Mouse (Mus musculus) ovary, postnatal 10 days (tissue): ENCODE measurements around the gene Rtn4rl2.
A peak's percentile ranks its signal among the peaks of the same experiment; 100 is the strongest.
"Not testable (repeated sequence)": the region's sequence is repeated elsewhere in the genome, so short reads cannot be mapped to it uniquely, and the experiment has no call there.

ENCODE experiments used
- DNase-seq: peaks from one replicate; pipeline ENCODE4 v3.0.0; 2022; ENCODE audit warnings: low spot score

Gene Rtn4rl2

DNA sequence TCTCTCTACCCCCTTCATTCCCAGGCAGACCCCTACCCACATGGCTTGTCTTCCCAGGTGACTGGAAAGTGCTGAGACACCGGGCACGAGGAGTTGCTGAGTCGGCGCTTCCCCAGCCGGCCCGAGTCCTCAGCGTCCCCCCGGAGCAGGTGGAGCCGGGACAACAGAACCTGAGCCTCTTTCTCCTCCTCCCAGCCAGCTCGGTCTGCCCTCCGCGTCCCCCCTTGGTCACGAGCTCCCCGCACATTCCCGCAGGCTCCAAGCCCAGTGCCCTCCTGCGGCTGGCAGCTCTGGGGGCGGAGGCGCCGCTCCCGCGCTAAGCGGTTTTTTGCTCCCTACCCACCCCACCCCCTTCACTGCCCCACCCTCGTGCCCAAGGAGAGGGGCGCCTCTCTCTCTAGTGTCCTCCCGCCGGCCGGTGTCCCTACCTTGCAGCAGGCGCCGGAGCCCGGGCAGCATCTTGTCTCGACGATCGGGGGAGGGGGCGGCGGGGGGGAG, at the start of gene Rtn4rl2:
Rtn4rl2 (minus strand) TSS at position 477 of the 498 bp plus-strand sequence.
- no peak for DNase-seq

DNA sequence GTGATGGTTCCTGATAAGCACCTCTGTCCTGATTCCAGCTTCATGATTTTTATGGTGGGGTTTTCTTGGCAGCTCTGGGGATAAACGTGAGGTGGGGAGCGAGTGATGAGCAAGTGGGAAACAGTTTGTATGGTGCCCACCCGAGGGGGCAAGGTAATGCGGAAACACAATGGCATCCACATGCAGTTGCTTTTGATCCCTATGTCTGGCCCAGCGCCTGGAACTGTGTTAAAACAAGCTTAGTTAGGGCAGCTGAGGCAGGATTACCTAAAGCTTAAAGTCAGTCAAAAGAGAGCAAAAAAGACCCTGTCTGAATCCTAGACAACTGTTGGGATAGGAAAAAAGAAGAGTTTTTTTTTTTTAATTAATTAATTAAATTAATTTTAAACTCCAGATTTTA, 48.6 kb upstream of the Rtn4rl2 start:
- DNase-seq = no peak

DNA sequence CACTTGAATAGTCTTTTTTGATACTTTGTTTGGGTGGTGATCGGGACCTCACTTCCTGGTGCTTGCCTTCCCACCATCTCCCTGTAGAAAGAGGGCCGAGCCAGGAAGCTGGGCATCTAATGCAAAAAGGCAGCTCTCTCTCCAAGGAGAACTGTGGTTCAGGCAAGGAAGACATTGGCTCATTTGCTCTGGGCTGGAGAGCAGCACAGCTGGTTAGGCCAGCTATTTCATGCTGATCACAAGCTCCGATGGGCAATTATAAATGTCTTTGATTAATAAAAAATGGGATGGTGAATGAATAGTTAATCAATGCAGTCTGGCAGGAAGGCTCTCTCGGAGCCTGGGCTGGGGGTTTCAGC, 48.1 kb upstream of the Rtn4rl2 start:
- no peak for DNase-seq

- no peak for DNase-seq
Observed at GRCm38 (mm10) chr2:84933992-84934648, 47.6 kb upstream of the Rtn4rl2 start.

- no peak for DNase-seq
Observed at GRCm38 (mm10) chr2:84930186-84930585, 43.7 kb upstream of the Rtn4rl2 start.

DNA sequence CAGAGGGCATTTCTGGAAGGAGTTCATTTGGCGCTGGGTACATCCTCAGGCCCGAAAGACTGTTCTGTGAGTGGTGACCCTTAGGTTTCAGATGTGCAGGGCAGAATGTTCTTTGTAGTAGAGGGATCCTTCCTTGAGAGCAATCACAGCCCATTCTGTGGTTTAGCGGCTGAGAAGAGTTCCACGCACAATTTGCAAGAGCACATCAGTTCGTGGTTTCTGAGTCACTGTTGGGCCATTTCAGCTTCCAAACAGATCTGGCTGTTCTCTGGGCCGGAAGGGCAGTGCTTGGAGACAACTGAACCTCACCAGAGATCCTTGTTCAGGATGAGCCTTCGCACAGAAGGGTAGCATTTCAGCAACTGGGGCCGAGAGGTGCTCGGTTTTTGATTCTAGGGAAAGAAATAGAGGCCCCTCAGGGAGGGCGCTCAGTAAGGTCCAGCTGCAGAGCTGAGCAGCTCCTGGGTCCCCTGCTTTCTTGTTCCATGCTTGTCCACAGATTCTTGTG, 33.1 kb upstream of the Rtn4rl2 start:
- no peak for DNase-seq

GRCm38 (mm10) chr2:84918188-84918587, 31.7 kb upstream of the Rtn4rl2 start:
- no peak for DNase-seq

DNA sequence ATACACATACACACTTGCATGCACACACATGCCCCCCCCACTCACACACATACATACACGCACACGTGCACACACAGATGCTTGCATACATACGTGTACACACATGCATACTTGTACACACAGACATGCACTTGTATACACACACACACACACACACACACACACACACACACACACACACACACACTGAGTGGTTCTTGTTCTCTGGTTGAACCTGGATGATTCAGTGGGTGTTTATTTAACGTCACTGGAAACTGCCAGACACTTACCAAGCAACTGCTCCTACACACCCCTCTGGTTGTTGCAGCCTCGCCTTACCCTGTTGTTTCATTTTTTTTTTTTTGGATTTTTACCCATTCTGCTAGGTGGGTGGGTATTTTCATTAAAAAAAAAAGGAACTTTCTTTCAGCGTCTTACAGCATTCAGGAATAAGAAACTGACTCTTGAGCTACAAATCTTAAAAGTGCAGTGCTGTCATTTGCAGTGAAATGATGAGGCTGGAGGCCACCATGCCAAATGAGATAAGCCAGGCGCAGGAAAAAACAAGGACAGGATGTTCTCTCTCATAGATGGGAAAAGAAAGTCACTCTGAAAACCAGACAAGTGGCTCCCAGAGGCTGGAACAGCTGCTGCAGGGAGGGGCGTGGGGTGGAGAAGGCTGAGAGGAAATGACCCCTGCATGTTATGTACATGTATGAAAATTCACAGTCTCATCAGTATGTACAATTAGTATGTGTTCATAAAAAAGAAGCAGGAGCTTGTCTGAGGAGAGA, 30.2 kb upstream of the Rtn4rl2 start:
- DNase-seq = no peak

- DNase-seq = no peak
Observed at GRCm38 (mm10) chr2:84915330-84915729, 28.8 kb upstream of the Rtn4rl2 start.

DNA sequence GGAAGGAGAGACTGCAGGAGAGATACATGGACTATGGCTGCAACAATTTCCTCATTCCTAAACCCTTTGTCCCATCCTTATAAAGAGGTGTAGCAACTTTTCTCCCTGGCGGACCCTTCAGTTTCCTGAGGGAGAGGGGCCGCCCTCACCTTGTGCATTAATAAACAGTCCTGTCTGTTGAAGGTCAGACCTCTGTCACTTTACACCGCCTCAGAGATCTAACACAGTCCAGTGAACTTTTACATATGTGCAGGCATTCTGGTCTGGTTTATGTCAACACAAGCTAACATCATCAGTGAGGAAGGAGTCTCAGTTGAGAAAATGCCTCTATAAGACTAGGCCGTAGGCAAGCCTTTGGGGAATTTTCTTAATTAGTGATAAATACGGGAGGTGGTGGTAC, 27.4 kb upstream of the Rtn4rl2 start:
- no peak for DNase-seq

DNA sequence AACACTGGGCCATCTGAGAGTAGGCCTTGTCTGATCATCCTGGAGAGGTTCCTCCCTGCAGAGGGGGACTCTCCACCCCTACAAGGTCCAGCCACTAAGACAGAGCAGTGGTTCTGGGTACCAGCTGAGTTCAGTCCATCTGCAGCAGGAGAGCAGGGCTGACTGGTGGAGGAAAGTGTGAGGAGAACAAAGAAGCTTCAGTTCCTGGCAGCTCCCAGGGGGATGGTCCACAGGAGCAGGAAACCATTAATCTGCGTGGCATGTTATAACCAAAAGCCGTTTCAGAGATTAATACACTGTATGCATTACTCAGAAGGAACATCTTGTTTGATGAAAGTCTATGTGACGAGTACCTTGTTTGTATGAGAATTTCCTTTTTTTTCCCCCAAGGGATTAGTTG, 26.2 kb upstream of the Rtn4rl2 start:
- no peak for DNase-seq

DNA sequence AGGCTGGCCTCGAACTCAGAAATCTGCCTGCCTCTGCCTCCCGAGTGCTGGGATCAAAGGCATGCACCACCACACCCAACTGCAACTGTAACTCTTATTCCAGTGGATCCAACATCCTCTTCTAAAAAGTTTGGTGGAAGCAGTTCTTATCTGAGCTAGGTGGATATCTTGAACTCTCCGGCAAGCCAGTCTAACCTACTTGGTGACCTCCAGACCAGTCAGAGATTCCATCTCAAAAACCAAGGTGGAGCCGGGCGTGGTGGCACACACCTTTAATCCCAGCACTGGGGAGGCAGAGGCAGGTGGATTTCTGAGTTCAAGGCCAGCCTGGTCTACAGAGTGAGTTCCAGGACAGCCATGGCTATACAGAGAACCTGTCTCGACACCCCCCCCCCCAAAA, 10.2 kb upstream of the Rtn4rl2 start:
- DNase-seq = not testable (repeated sequence)

GRCm38 (mm10) chr2:84895495-84896198, 9.1 kb upstream of the Rtn4rl2 start:
- DNase-seq = no peak

GRCm38 (mm10) chr2:84893359-84893758, 6.8 kb upstream of the Rtn4rl2 start:
- DNase-seq = no peak

GRCm38 (mm10) chr2:84890045-84890340, 3.5 kb upstream of the Rtn4rl2 start:
- peak; percentile 61 for DNase-seq

GRCm38 (mm10) chr2:84889316-84890044, 3.0 kb upstream of the Rtn4rl2 start:
- DNase-seq = no peak

- no peak for DNase-seq
Observed at GRCm38 (mm10) chr2:84888657-84889315, 2.3 kb upstream of the Rtn4rl2 start.

- DNase-seq = no peak
Observed at GRCm38 (mm10) chr2:84887411-84888271, 1.1 kb upstream of the Rtn4rl2 start.

DNA sequence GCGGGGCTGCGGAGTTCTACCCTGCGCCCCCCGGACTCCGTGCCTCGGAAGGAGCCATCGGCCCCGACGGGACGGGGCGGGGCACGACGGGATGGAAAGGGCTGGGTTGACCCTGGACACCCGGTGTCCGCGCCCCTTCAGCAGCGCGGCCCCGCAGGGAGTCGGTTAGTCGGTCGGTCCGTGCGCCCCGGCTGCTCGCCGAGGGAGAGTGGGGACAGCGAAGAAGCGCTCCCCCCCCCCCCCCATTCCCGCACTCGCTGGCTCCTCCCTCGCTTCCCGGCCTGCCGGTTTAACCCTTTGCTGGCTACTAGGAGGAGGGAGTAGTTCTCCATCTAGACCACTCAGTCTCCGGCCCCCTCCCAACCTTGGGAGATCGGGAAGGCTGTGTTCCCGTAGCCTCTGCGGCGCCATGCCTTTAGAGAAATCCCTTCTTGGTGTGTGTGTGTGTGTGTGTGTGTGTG, 341 bp upstream of the Rtn4rl2 start:
- DNase-seq = no peak
